Mouse (Mus musculus): ENCODE measurements around the gene Prpf6.

DNA sequence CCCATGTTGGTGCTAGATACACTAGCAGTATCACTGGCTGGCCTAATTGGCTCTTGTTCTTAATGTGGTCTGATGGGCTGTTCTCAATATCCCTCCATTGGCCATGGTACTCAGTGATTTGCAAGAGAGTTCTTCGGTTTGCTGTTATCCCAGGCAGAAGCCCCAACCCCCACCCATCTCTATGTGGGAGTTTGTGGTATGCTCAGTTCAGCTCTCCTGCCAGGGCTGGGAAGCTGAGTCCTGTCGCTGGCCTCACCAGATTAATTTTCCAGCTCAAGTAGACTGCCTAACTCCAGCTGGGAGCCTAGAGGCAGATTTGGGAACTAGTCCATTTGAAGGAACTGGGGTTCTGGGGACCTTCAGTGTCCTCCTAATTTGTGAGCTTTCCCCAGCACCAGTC is 65.8 kb downstream of the Prpf6 start:
- TF ChIP-seq CTCF (IDR thresholded peaks at IDR 0.05) (no peak), EP300 (IDR thresholded peaks at IDR 0.05) (no peak)

Measured in lung, postnatal 0 days (tissue).